Mouse (Mus musculus): ENCODE data around the gene Rara.
"Not testable (repeated sequence)": the region's sequence is repeated elsewhere in the genome, so short reads cannot be mapped to it uniquely, and the experiment has no call there.

The Rara gene

GRCm38 (mm10) chr11:98922307-98922706 lies 5.3 kb upstream of the Rara start:
- not testable (repeated sequence) for DNase-seq (ENCODE audit: extremely low spot score, low read depth, low spot score)

GRCm38 (mm10) chr11:98922851-98923711 lies 4.5 kb upstream of the Rara start:
- DNase-seq (ENCODE audit: extremely low spot score, low read depth, low spot score): not testable (repeated sequence)

DNA sequence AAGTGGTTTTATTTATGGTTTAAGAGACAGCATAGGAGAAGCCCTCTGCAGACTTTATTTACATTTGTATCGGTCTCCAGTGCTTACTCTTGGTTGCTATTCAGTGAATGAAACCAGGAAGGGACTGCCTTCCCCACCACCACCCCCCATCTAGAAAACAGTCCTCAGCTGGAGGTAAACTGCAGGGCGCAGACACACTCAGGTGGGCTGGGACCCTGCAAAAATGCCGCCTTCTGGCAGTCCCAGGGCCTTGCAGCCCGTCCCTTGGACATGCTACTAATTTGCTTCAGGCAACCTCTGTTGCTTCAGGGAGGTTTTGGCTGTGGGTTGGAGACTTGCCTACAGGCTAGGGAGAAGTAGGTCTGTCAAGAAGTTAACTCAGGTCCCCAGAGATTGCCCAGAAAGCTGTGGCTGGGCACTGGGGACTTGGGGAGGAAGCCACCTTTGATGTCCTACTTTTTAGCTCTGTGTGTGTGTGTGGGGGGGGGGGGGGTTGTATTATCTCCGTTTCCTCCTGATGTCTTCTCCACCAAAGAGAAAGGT lies 2.9 kb upstream of the Rara start:
- DNase-seq (ENCODE audit: extremely low spot score, low read depth, low spot score): no peak

GRCm38 (mm10) chr11:98925265-98925721 lies 2.3 kb upstream of the Rara start:
- no peak for DNase-seq (ENCODE audit: extremely low spot score, low read depth, low spot score)

- no peak for DNase-seq (ENCODE audit: extremely low spot score, low read depth, low spot score)
Measured at GRCm38 (mm10) chr11:98925868-98926311, 1.7 kb upstream of the Rara start.

- DNase-seq (ENCODE audit: extremely low spot score, low read depth, low spot score): no peak
Measured at GRCm38 (mm10) chr11:98926553-98926952, 1.1 kb upstream of the Rara start.

- DNase-seq (ENCODE audit: extremely low spot score, low read depth, low spot score): no peak
Measured at GRCm38 (mm10) chr11:98928186-98928893, 722 bp downstream of the Rara start.

DNA sequence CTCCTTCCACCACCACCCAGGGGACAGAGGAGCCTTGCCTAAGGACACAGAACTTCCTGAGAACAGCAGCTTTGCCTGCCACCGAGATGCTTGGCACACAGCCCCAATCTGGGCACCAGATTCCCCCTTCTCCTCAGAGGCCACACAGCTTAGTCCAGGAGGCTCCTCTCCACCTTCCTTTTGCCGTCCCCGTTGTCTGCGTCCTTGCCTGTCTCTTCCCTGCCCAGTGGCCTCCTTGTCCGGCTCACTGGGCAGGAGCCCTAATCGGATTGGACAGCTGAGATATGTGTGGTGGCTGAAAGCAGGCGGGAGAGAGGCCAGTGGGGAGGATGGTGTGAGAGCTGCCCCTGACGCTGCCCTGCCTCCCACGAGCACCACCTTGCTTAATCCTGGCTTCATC lies 1.9 kb downstream of the Rara start:
- no peak for DNase-seq (ENCODE audit: extremely low spot score, low read depth, low spot score)

DNA sequence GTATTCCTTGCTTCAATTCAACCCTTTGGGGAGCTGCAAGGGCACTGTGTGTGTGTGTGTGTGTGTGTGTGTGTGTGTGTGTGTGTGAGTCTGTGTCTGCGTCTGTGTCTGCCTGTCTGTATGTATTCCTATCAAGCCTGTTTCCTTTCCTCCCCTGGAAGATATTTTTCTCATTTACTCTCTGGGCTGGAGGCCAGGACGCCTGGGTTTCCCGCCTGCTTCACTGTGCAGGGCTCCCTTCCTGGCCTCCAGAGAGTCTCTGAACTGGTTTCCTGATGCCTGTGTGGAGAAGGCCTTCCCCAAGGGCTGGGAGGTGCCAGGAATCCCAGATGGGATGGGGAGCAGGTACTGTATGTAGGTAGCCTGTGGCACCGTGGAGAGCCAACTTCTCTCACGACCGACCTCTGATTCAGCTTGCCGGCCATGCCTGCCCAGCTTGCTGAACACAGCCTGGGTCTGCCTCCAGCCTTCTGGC lies 2.5 kb downstream of the Rara start:
- no peak for DNase-seq (ENCODE audit: extremely low spot score, low read depth, low spot score)

DNA sequence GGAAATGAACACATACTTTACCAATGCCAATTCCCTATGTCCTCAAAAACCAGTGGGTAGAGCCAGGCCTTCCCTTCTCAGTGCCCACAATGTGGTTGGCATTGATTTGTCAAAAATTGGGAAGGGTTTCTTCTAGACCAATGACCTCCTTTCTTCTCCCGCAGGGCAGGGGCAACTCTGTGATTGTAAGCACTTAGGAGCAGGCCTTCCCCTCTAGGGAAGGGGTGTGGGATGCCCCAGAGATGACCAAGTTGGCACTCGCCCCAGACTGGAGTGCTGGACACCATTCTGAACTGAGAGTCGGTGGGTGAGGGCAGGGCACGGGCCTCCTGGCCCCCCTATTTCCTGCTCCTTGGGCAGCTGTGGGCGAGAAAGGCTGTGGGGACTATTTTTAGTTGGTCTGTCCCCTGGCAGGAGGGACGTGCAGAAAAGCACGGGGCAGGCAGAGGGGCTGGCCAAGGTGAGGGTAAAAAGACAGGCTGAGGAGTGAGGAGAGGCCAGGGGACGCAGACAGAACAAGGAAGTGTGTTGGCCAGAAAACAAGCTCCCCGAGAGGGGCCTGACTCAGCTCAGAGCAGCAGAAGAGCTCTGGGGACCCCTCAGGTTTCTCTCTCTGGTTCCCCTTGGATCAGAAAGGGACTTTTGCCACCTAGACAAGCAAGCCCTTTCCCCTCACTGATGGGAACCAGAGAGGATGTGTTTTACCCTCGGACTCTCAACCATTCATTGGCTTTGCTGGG lies 3.3 kb downstream of the Rara start:
- DNase-seq (ENCODE audit: extremely low spot score, low read depth, low spot score): no peak

GRCm38 (mm10) chr11:98931513-98932292 lies 4.1 kb downstream of the Rara start:
- no peak for DNase-seq (ENCODE audit: extremely low spot score, low read depth, low spot score)

DNA sequence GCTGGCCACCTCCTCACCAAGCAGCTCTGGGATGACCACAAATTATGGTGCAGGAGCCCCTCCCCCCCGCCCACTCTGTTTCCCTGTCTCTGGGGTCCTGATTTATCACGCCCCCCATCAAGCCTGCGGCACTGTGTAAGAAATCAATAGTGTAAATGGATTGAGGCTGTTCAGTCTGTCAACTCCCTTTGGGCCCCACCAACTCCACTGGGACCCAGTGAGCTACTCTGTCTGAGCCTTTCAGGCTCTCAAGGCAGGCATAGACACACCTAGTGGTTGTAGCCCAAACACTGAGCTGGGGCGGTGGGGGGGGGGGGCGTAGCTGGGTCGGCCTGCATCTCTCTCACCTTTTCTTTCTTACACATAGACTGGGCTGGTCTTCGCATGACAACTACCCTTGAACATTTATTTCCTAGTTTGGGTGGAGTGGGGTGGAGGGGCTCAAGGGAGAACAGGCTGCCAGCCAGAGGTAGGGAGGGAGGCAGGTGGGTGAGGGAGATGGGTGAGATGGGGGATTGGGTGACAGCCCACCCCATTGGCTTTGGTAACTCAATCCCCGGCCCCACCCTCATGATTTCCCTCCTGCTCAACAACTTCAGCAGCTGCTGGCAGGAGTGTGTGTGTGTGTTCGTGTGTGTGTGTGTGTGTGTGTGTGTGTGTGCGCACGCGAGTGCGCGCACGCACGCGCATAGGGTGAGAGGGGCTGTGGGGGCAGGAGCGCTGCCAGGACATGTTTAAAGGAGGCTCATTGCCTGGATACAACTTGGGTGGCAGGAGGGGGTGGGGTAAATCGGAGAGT lies 4.9 kb downstream of the Rara start:
- DNase-seq (ENCODE audit: extremely low spot score, low read depth, low spot score): no peak

GRCm38 (mm10) chr11:98933151-98933550 lies 5.5 kb downstream of the Rara start:
- DNase-seq (ENCODE audit: extremely low spot score, low read depth, low spot score): no peak

DNA sequence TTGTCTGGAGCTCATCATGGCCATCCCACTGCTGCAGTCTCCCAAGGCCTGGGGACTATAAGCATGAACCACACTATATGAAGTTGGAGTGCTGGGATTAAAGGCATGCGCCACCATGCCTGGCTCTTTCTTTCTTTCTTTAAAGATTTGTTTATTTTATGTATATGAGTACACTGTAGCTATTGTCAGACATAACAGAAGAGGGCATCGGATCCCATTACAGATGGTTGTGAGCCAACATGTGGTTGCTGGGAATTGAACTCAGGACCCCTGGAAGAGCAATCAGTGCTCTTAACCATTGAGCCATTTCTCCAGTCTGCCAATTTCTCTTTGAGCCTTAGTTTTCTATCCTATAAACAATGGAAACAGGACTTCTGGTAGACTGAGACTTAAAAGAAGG lies 6.2 kb downstream of the Rara start:
- DNase-seq (ENCODE audit: extremely low spot score, low read depth, low spot score): not testable (repeated sequence)

GRCm38 (mm10) chr11:98934367-98934766 lies 6.7 kb downstream of the Rara start:
- DNase-seq (ENCODE audit: extremely low spot score, low read depth, low spot score): no peak

DNA sequence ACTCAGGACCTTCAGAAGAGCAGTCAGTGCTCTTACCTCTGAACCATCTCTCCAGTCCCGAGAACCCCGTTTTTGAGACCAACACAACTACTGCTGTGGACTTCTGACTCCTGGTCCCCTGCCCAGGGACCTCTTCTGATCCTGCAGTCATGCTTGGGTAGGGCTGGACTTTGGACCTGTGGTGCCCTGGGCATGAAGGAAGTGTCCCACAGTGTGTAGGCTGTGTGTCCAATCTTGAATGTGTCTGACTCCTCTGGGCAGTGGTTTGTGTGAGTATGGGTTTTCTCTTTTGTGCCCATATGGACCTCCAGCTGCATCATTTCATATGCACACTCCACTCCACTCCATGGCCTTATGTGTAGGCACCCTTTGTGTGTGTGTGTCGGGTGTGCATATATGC lies 7.5 kb downstream of the Rara start:
- no peak for DNase-seq (ENCODE audit: extremely low spot score, low read depth, low spot score)

DNA sequence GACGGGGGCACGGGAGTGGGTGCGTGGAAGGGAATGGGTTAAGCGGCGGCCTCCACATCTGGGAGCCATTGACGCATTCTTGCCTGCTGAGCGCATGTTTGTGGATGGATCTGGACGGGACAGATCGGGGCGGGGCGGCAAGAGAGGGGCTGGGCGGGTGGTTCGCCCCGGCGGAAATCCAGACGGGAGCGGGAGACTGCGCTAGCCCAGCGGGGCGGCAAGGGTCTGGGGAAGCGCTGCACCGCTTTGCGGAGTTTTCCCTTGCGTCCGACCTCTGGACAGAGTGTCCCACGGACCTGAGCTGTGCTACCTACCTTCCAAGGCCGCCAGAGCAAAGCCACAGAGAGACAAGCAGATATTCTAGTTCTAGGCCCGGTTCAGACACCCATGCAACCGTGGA lies 8.6 kb downstream of the Rara start:
- DNase-seq (ENCODE audit: extremely low spot score, low read depth, low spot score): no peak

DNA sequence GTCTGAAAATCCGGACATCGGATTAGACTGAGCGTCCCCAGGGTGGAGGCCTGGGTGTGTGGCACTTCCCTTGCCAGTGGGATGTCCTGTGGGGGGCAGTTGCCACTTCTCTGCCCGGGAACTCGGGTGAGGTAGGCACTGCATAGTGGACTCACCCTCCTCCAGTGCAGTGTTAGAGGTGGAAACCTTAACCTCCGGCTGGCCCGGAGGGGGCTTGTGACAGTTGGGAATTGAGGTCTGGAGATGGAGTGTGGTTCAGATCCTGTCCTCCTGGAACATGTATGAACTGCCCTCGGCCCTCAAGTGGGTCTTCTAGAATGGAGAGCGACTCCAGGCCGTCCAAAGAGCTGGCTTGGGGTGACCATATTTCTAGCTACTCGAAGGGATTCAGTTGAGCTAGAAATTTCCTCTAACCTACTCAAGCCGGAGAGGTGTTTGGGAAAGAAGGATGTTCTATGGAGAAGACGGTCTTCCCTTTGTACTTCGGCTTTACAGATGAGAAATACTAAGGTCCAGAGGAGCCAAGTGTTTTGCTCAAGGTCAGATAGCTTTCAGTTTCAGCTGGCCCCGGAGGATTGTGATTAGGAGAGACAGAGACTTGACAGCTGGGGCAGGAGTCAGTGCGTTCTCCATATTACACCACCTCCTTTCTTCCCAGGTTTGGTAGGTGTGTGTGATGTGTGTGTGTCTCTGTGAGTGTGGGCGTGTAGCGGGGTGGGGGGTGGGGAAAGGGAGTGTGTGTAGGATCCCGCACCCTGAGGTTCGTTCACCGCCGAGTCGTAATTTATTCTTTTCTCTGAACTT lies 9.2 kb downstream of the Rara start:
- DNase-seq (ENCODE audit: extremely low spot score, low read depth, low spot score): no peak

Measured in hindlimb bud, embryonic 11.5 days (tissue).